Mouse (Mus musculus) lung, adult 2 months (tissue): ENCODE results near the gene Lrrc31.

Source experiments
- CTCF ChIP-seq: fragments of 200-500 bp; IDR thresholded peaks from 2 replicates; pipeline ENCODE4 v1.5.1; 2011; ENCODE audit warnings: mild to moderate bottlenecking, low read length, control low read depth; ENCODE audit not compliant: insufficient read depth
- POLR2A ChIP-seq: fragments of 200-500 bp; IDR thresholded peaks from 2 replicates; pipeline ENCODE4 v1.6.1; 2011; ENCODE audit warnings: low read depth, mild to moderate bottlenecking, control low read depth, low read length, borderline replicate concordance; ENCODE audit errors: extremely low read depth

DNA sequence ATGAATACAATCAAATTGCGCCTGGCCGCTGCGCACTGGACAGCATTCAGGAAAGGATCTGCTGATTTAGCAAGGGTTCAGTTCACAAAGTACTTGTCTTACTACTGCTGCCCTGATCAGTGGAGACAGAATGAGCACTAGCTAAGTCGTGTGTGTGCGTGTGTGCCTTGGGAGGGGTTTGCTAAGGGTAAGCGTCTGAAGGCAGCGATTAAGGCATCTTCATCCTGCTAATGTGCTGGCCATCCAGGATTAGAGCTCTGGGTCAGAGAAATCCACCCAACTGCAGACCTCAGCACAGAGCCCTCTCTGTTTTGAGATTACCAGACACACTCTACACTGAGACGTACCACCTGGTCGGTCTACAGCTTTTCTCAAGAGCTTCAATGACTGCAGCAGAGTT is 48.7 kb upstream of the Lrrc31 start:
- no peak for TF ChIP-seq POLR2A
- TF ChIP-seq CTCF = no peak
